Mouse (Mus musculus) Muller cell, postnatal 12 days (primary cell): Measurements from ENCODE around the gene Oard1.

Experiments used
- DNase-seq: peaks from one replicate; pipeline ENCODE4 v3.0.0-alpha.2; 2015; ENCODE audit errors: inconsistent ontology term

The Oard1 gene

GRCm38 (mm10) chr17:48408526-48409291, 1.1 kb upstream of the Oard1 start:
- peak; percentile 83 for DNase-seq

GRCm38 (mm10) chr17:48410299-48410785, 528 bp downstream of the Oard1 start:
- no peak for DNase-seq

GRCm38 (mm10) chr17:48411241-48411640, 1.4 kb downstream of the Oard1 start:
- DNase-seq, result no peak

GRCm38 (mm10) chr17:48416011-48416410, 6.2 kb downstream of the Oard1 start:
- DNase-seq, result no peak

- peak; percentile 17 for DNase-seq
Observed at GRCm38 (mm10) chr17:48416425-48417195, 6.8 kb downstream of the Oard1 start.

- no peak for DNase-seq
Observed at GRCm38 (mm10) chr17:48417521-48417920, 7.7 kb downstream of the Oard1 start.

GRCm38 (mm10) chr17:48418174-48418573, 8.4 kb downstream of the Oard1 start:
- DNase-seq, result no peak

- no peak for DNase-seq
Observed at GRCm38 (mm10) chr17:48418781-48419180, 9.0 kb downstream of the Oard1 start.

- no peak for DNase-seq
Observed at GRCm38 (mm10) chr17:48419571-48419970, 9.8 kb downstream of the Oard1 start.

GRCm38 (mm10) chr17:48424237-48424636, 14.4 kb downstream of the Oard1 start:
- DNase-seq, result peak; percentile 27

GRCm38 (mm10) chr17:48425823-48426612, 16.2 kb downstream of the Oard1 start:
- no peak for DNase-seq

GRCm38 (mm10) chr17:48426991-48427750, 17.4 kb downstream of the Oard1 start:
- DNase-seq, result no peak

- no peak for DNase-seq
Observed at GRCm38 (mm10) chr17:48427852-48428530, 18.2 kb downstream of the Oard1 start.

- DNase-seq, result no peak
Observed at GRCm38 (mm10) chr17:48430394-48430793, 20.6 kb downstream of the Oard1 start.

- no peak for DNase-seq
Observed at GRCm38 (mm10) chr17:48431054-48431453, 21.2 kb downstream of the Oard1 start.

- no peak for DNase-seq
Observed at GRCm38 (mm10) chr17:48432158-48432980, 22.6 kb downstream of the Oard1 start, which contains the start of gene Apobec2. Gene Apobec2 (minus strand): TSS chr17:48432930.

GRCm38 (mm10) chr17:48433006-48433655, 23.3 kb downstream of the Oard1 start:
- DNase-seq, result no peak

GRCm38 (mm10) chr17:48433689-48434330, 24.0 kb downstream of the Oard1 start:
- DNase-seq, result no peak

- DNase-seq, result no peak
Observed at GRCm38 (mm10) chr17:48434479-48434878, 24.7 kb downstream of the Oard1 start.
